28 mouse cellular contexts compared by ENCODE assay signal in genomic region chr7:45733477-45733876, GRCm38 (mm10). TPM values are rescaled to one million over a fixed set of nuclear protein-coding genes. Genes with fewer than 3 reads are reported as not detected.
DNase-seq lines count a peak whose midpoint lies in the region; ATAC-seq lines count a peak whose summit lies in the region.
"Had no signal": no experiment of that assay in that cellular context is flagged by ENCODE, and none has a peak within 500 bp of the region (broad histone marks: within the 10 kb centered on the region; RNA-seq: fewer than 3 reads in every experiment).

No protein-coding gene starts in this region.

- peak; percentile 57 to 61 for ATAC-seq in hematopoietic stem cell, adult 5-6 weeks (replicated peaks in 1 of 2; ENCODE audit: insufficient read depth in 1 of 2, low FRiP score in 2 of 2, low TSS enrichment in 1 of 2, low read depth in 1 of 2, poor library complexity in 2 of 2, severe bottlenecking in 2 of 2)
- ATAC-seq in forebrain, embryonic 12.5 days (ENCODE audit: low FRiP score): no peak
- ATAC-seq: forebrain, embryonic 15.5 days had no signal

- H3K4me1 ChIP-seq in midbrain, embryonic 10.5 days: peaks cover 23% of the 10 kb centered on the region
- peaks cover 9% of the 10 kb centered on the region for H3K4me1 ChIP-seq in forebrain, embryonic 12.5 days
- H3K4me1 ChIP-seq: forebrain, embryonic 15.5 days had no signal

- no peaks in the 10 kb centered on the region for H3K27me3 ChIP-seq in midbrain, embryonic 10.5 days (ENCODE audit: low read depth, poor library complexity, severe bottlenecking)
- no peaks in the 10 kb centered on the region for H3K27me3 ChIP-seq in forebrain, embryonic 12.5 days
- H3K27me3 ChIP-seq: CH12.LX; forebrain, embryonic 15.5 days; kidney, embryonic 15.5 days; liver, embryonic 15.5 days; neural tube, embryonic 15.5 days; stomach, embryonic 15.5 days had no signal

- DNase-seq in spleen, postnatal 36 days (ENCODE audit: low spot score in 2 of 2): peak; percentile 53 to 59
- no peak for DNase-seq in spleen, postnatal 14 days (ENCODE audit: low spot score in 2 of 2)
- DNase-seq in thymus, adult 18-20 months: peak; percentile 74 to 87
- DNase-seq in cerebellum, adult 11-12 months: no peak
- no peak for DNase-seq in midbrain, embryonic 10.5 days (ENCODE audit: low spot score)
- no peak for DNase-seq in gastrocnemius, postnatal 36 days
- DNase-seq: adrenal gland, adult 8-10 months; cerebellum, adult 18-20 months; cerebellum, postnatal 36 days; lung, postnatal 10 days; retina, postnatal 1 day had no signal

- WGBS in midbrain, embryonic 10.5 days: 91% methylated on average over 5 of the region's 5 CpGs
- WGBS in forebrain, embryonic 12.5 days: 93% methylated on average over 5 of the region's 5 CpGs

- H3K27ac ChIP-seq in midbrain, embryonic 10.5 days (replicated peaks): no peak overlapping the region
- no peak overlapping the region for H3K27ac ChIP-seq in forebrain, embryonic 12.5 days
- H3K27ac ChIP-seq: embryonic facial prominence, embryonic 10.5 days; forebrain, embryonic 15.5 days; heart, embryonic 10.5 days; kidney, embryonic 15.5 days; liver, embryonic 15.5 days; neural tube, embryonic 15.5 days; stomach, embryonic 15.5 days had no signal

- H3K4me2 ChIP-seq in forebrain, embryonic 12.5 days: no peak overlapping the region
- H3K4me2 ChIP-seq: forebrain, embryonic 15.5 days; kidney, embryonic 15.5 days; liver, embryonic 15.5 days; neural tube, embryonic 15.5 days; stomach, embryonic 15.5 days had no signal

- no peaks in the 10 kb centered on the region for H3K9me3 ChIP-seq in midbrain, embryonic 10.5 days (replicated peaks)
- no peaks in the 10 kb centered on the region for H3K9me3 ChIP-seq in forebrain, embryonic 12.5 days
- H3K9me3 ChIP-seq: embryonic facial prominence, embryonic 10.5 days; forebrain, embryonic 15.5 days; heart, embryonic 10.5 days; kidney, embryonic 15.5 days; liver, embryonic 15.5 days; megakaryocyte, embryonic 14.5 days; neural tube, embryonic 15.5 days; stomach, embryonic 15.5 days had no signal

- H3K9ac ChIP-seq in forebrain, embryonic 12.5 days: no peak overlapping the region
- H3K9ac ChIP-seq: forebrain, embryonic 15.5 days; kidney, embryonic 15.5 days; liver, embryonic 15.5 days; neural tube, embryonic 15.5 days; stomach, embryonic 15.5 days had no signal

- peaks cover 20% of the 10 kb centered on the region for H3K36me3 ChIP-seq in midbrain, embryonic 10.5 days
- peaks cover 10% of the 10 kb centered on the region; the same call in 1 of the 2 replicates for H3K36me3 ChIP-seq in forebrain, embryonic 12.5 days (replicated peaks)
- H3K36me3 ChIP-seq: forebrain, embryonic 15.5 days; liver, embryonic 15.5 days; stomach, embryonic 15.5 days had no signal

- intact Hi-C loops in gastrocnemius, postnatal 36 days (cut with DNase I): loop anchor here (5.0 kb wide), 1 partner anchor 204 kb away; no protein-coding TSS in a partner anchor

- no peak overlapping the region for H3K4me3 ChIP-seq in midbrain, embryonic 10.5 days
- H3K4me3 ChIP-seq in forebrain, embryonic 12.5 days (replicated peaks): no peak overlapping the region
- H3K4me3 ChIP-seq: embryonic facial prominence, embryonic 10.5 days; forebrain, embryonic 15.5 days; heart, embryonic 10.5 days; kidney, embryonic 15.5 days; liver, embryonic 15.5 days; megakaryocyte, embryonic 14.5 days; neural tube, embryonic 15.5 days; stomach, embryonic 15.5 days had no signal

RNA-seq across cellular contexts. Expression of gene Spaca4, which starts 7.9 kb away (rescaled TPM):
- not detected in 2 replicates for total RNA-seq in hematopoietic stem cell, adult 5-6 weeks (2017)
- not detected in 2 replicates for polyA plus RNA-seq in midbrain, embryonic 10.5 days (2016; fragmentation: Nextera tagmentation; extraction: Ambion mirVana)
- not detected in 2 replicates for polyA plus RNA-seq in forebrain, embryonic 12.5 days (2016; fragmentation: Nextera tagmentation; extraction: Ambion mirVana)
- not detected for total RNA-seq in gastrocnemius, postnatal 36 days (2021)
- total RNA-seq: adrenal gland, adult 8-10 months; CH12.LX; gastrocnemius, adult 8-10 months; heart, postnatal 25 days; layer of hippocampus, postnatal 14 days; left cerebral cortex, postnatal 14 days had no signal
- polyA plus RNA-seq: forebrain, embryonic 15.5 days; heart, embryonic 10.5 days; kidney, embryonic 15.5 days; large intestine, adult 2 months; limb, embryonic 14.5 days; liver, embryonic 15.5 days; neural tube, embryonic 15.5 days; stomach, embryonic 15.5 days had no signal

RNA-seq across cellular contexts. Expression of gene Fam83e, which starts 12.5 kb away (rescaled TPM):
- total RNA-seq in hematopoietic stem cell, adult 5-6 weeks (2017): 0.79 and 1.8 TPM in 2 replicates
- polyA plus RNA-seq in midbrain, embryonic 10.5 days (2016; fragmentation: Nextera tagmentation; extraction: Ambion mirVana): 1.7 and 2.0 TPM in 2 replicates
- 1.1 and 1.5 TPM in 2 replicates for polyA plus RNA-seq in forebrain, embryonic 12.5 days (2016; fragmentation: Nextera tagmentation; extraction: Ambion mirVana)
- total RNA-seq in gastrocnemius, postnatal 36 days (2021): under 1 TPM in 1 of 2 experiments, not detected in 1; 0.10 TPM

RNA-seq across cellular contexts. Expression of gene Sphk2, which starts 15.7 kb away (rescaled TPM):
- total RNA-seq in hematopoietic stem cell, adult 5-6 weeks (2017): 8.2 and 10.9 TPM in 2 replicates
- polyA plus RNA-seq in midbrain, embryonic 10.5 days (2016; fragmentation: Nextera tagmentation; extraction: Ambion mirVana): 32.3 and 32.8 TPM in 2 replicates
- polyA plus RNA-seq in forebrain, embryonic 12.5 days (2016; fragmentation: Nextera tagmentation; extraction: Ambion mirVana): 26.5 and 30.1 TPM in 2 replicates
- total RNA-seq in gastrocnemius, postnatal 36 days (2021): 10 to 100 TPM; 12.2 to 12.7 TPM

RNA-seq across cellular contexts. Expression of gene Rpl18, which starts 18.2 kb away (rescaled TPM):
- 1,764 and 1,816 TPM in 2 replicates for total RNA-seq in hematopoietic stem cell, adult 5-6 weeks (2017)
- polyA plus RNA-seq in midbrain, embryonic 10.5 days (2016; fragmentation: Nextera tagmentation; extraction: Ambion mirVana): 965 and 1,116 TPM in 2 replicates
- 707 and 745 TPM in 2 replicates for polyA plus RNA-seq in forebrain, embryonic 12.5 days (2016; fragmentation: Nextera tagmentation; extraction: Ambion mirVana)
- 100 to 1,000 TPM; 396 to 453 TPM for total RNA-seq in gastrocnemius, postnatal 36 days (2021)

RNA-seq across cellular contexts. Expression of gene Dbp, which starts 28.6 kb away (rescaled TPM):
- total RNA-seq in hematopoietic stem cell, adult 5-6 weeks (2017): 11.5 and 25.3 TPM in 2 replicates
- 2.1 and 2.9 TPM in 2 replicates for polyA plus RNA-seq in midbrain, embryonic 10.5 days (2016; fragmentation: Nextera tagmentation; extraction: Ambion mirVana)
- 3.8 and 3.9 TPM in 2 replicates for polyA plus RNA-seq in forebrain, embryonic 12.5 days (2016; fragmentation: Nextera tagmentation; extraction: Ambion mirVana)
- total RNA-seq in gastrocnemius, postnatal 36 days (2021): 100 to 1,000 TPM in 1 of 2 experiments, 10 to 100 TPM in 1; 52.8 to 118 TPM

Comparison
In these comparisons a context has a peak if more than half of its experiments do, and no peak if none do; other contexts are left out.
1. DNase-seq: peak in spleen, postnatal 36 days (2 of 2) and thymus, adult 18-20 months (2 of 2); none in spleen, postnatal 14 days (0 of 2), cerebellum, adult 11-12 months (single experiment), midbrain, embryonic 10.5 days (single experiment) and gastrocnemius, postnatal 36 days (0 of 2).